Mouse (Mus musculus): ENCODE data around the gene Rnaseh2a. TPM values are rescaled to one million over a fixed set of nuclear protein-coding genes. Genes with fewer than 3 reads are reported as not detected.

Rnaseh2a gene
- total RNA-seq, 2 experiments from 2014 or later = 41.1 to 42.1 TPM

- no peak for DNase-seq
- intact Hi-C loops (cut with DNase I) = no loop called here
These were observed 1.8 kb downstream of the Rnaseh2a start for GRCm38 (mm10) chr8:84967532-84968304.

- no peak for DNase-seq
- intact Hi-C loops (cut with DNase I) = no loop called here
These were observed 3.0 kb downstream of the Rnaseh2a start for GRCm38 (mm10) chr8:84966603-84967002.

GRCm38 (mm10) chr8:84965731-84966291 lies 3.8 kb downstream of the Rnaseh2a start:
- intact Hi-C loops (cut with DNase I) = no loop called here
- peak; percentile 95 for DNase-seq

GRCm38 (mm10) chr8:84963952-84964351 lies 5.6 kb downstream of the Rnaseh2a start:
- no peak for DNase-seq
- intact Hi-C loops (cut with DNase I) = loop anchor here (5.0 kb wide), 1 partner anchor 107 kb away; the partner anchor contains the start of gene Farsa

GRCm38 (mm10) chr8:84959811-84960210 lies 9.8 kb downstream of the Rnaseh2a start:
- intact Hi-C loops (cut with DNase I) = loop anchor here (5.0 kb wide), 1 partner anchor 103 kb away; the partner anchor contains the start of gene Farsa
- DNase-seq = no peak

- intact Hi-C loops (cut with DNase I) = no loop called here
- peak; percentile 82 for DNase-seq
These were observed 12.8 kb downstream of the Rnaseh2a start for GRCm38 (mm10) chr8:84956768-84957167.

- DNase-seq = no peak
These were observed 16.8 kb downstream of the Rnaseh2a start for GRCm38 (mm10) chr8:84952612-84953255.

GRCm38 (mm10) chr8:84949753-84950152 lies 19.8 kb downstream of the Rnaseh2a start:
- no peak for DNase-seq
- intact Hi-C loops (cut with DNase I) = no loop called here

More at GRCm38 (mm10) chr8:84952612-84953255, 16.8 kb downstream of the Rnaseh2a start:
- intact Hi-C loops (cut with DNase I) = no loop called here

- no peak for DNase-seq
- intact Hi-C loops (cut with DNase I) = no loop called here
These were observed 22.4 kb downstream of the Rnaseh2a start for GRCm38 (mm10) chr8:84947241-84947545.

- intact Hi-C loops (cut with DNase I) = no loop called here
These were observed 22.9 kb downstream of the Rnaseh2a start, which contains the start of gene Rtbdn for GRCm38 (mm10) chr8:84946528-84947240. Gene Rtbdn, plus strand, starts transcription at chr8:84946991.

GRCm38 (mm10) chr8:84945633-84946527 lies 23.7 kb downstream of the Rnaseh2a start:
- peak; percentile 73 for DNase-seq
- intact Hi-C loops (cut with DNase I) = no loop called here

More at GRCm38 (mm10) chr8:84946528-84947240, 22.9 kb downstream of the Rnaseh2a start, which contains the start of gene Rtbdn:
- peak; percentile 62 for DNase-seq

- intact Hi-C loops (cut with DNase I) = no loop called here
- peak; percentile 40 for DNase-seq
These were observed 24.3 kb downstream of the Rnaseh2a start for GRCm38 (mm10) chr8:84945235-84945632.

- peak; percentile 55 for DNase-seq
- intact Hi-C loops (cut with DNase I) = no loop called here
These were observed 24.9 kb downstream of the Rnaseh2a start for GRCm38 (mm10) chr8:84944478-84945160.

GRCm38 (mm10) chr8:84943699-84944098 lies 25.9 kb downstream of the Rnaseh2a start:
- no peak for DNase-seq
- intact Hi-C loops (cut with DNase I) = no loop called here

- intact Hi-C loops (cut with DNase I) = no loop called here
- no peak for DNase-seq
These were observed 31.7 kb downstream of the Rnaseh2a start for GRCm38 (mm10) chr8:84937620-84938485.

GRCm38 (mm10) chr8:84936962-84937546 lies 32.5 kb downstream of the Rnaseh2a start, which contains the start of gene Mast1:
Gene Mast1, minus strand, starts transcription at chr8:84937359.
- DNase-seq = peak; percentile 87
- intact Hi-C loops (cut with DNase I) = no loop called here

GRCm38 (mm10) chr8:84936041-84936961 lies 33.3 kb downstream of the Rnaseh2a start:
- no peak for DNase-seq
- intact Hi-C loops (cut with DNase I) = no loop called here

All from left cerebral cortex, postnatal 4 days (tissue).